Mouse (Mus musculus) layer of hippocampus, adult 9-11 months (tissue): ENCODE measurements around the gene 1810009A15Rik.

Experiments
- DNase-seq: peaks from one replicate; pipeline ENCODE4 v3.0.0; 2022

Gene 1810009A15Rik

GRCm38 (mm10) chr19:8921741-8922140 lies 33.1 kb downstream of the 1810009A15Rik start:
- DNase-seq = no peak

GRCm38 (mm10) chr19:8926766-8927165 lies 38.1 kb downstream of the 1810009A15Rik start:
- DNase-seq = no peak

GRCm38 (mm10) chr19:8927891-8928525 lies 39.4 kb downstream of the 1810009A15Rik start:
- DNase-seq = no peak

DNA sequence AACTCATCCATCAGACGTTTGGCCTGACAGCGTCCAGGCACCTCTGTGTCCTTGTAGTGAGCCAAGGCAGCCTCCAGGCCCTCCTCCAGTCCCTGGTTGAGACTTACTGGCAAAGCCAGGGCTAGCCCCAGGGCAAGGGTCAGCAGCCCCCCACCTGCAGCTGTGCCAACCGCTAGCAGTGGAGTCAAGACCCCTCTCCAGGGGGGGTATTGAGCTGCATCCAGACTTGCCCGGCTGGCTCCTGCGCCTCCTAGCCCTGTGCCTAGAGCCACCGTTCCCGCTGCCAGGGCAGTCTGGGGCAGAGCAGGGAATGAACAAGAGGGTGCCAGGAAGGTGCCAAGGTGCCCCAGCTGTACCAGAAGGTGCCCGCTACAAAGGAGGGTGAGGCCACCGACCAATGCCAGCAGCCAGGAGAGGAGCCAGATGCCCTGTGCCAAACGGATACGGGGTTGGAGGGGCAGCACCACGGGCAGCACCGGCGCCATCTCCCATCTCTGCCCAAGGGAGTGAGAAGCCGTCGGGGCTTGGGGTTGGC lies 40.1 kb downstream of the 1810009A15Rik start:
- no peak for DNase-seq

- DNase-seq = peak; percentile 82
These were observed 40.8 kb downstream of the 1810009A15Rik start, which contains the start of the genes Rom1 and Eml3 for GRCm38 (mm10) chr19:8929224-8930088. Gene Rom1 (minus strand): TSS chr19:8929356. Gene Eml3 (plus strand): TSS chr19:8929552.

DNA sequence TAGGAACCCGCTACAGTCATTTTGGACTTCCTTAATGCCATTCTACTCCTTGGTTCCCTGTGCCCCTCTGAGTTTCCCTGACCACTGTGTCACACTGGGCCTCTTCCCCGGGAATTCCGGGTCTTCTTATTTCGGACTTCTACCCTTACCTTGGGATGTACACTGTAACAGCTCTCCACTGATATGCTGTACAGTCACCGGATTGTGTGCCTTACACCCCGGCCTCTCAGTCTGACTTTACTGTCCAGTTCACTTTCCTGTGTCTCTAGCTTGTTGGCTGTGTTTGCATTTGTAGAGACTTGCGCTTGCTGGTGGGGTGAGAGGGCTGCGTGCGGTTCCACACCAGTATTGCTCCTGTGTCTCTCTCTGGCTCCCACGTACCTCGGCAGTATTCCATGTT lies 41.5 kb downstream of the 1810009A15Rik start:
- DNase-seq = no peak

- no peak for DNase-seq
These were observed 42.1 kb downstream of the 1810009A15Rik start for GRCm38 (mm10) chr19:8930771-8931170.

DNA sequence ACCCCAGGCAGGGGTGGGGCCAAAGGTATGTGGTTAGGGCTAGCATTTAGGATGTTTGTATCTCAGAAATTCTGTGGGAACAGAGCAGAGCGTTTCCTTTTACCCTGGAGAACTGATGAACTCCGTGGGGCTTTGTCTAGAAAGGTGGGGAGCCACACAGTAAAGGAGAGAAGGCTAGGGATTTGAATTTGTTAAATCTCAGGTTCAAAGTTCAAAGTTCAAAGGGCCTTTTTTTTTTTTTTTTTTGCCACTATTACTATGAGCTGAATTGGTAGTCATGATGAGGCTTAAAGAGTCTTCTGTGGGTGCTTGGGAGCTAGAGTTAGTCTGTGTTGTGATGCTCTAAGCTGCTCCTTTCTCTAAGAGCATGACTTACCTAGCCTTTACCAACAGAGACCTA lies 48.1 kb downstream of the 1810009A15Rik start:
- DNase-seq = no peak
